Mouse (Mus musculus): ENCODE results near the gene Gm49383.

DNA sequence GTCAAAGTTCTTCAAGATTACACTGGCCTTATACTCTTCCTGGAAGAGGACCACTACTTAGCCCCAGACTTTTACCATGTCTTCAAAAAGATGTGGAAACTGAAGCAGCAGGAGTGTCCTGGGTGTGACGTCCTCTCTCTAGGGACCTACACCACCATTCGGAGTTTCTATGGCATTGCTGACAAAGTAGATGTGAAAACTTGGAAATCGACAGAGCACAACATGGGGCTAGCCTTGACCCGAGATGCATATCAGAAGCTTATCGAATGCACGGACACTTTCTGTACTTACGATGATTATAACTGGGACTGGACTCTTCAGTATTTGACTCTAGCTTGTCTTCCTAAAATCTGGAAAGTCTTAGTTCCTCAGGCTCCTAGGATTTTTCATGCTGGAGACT lies 11.5 kb downstream of the Gm49383 start:
- TF ChIP-seq POLR2A (IDR thresholded peaks at IDR 0.05; ENCODE audit: control insufficient read depth, low read depth, low read length) (no peak), CTCF (IDR thresholded peaks at IDR 0.05; ENCODE audit: control insufficient read depth, insufficient read depth, insufficient replicate concordance, low read depth, low read length) (no peak)

All from testis, adult 2 months (tissue).